ENCODE assay signal across 28 mouse cellular contexts in the genomic region with DNA sequence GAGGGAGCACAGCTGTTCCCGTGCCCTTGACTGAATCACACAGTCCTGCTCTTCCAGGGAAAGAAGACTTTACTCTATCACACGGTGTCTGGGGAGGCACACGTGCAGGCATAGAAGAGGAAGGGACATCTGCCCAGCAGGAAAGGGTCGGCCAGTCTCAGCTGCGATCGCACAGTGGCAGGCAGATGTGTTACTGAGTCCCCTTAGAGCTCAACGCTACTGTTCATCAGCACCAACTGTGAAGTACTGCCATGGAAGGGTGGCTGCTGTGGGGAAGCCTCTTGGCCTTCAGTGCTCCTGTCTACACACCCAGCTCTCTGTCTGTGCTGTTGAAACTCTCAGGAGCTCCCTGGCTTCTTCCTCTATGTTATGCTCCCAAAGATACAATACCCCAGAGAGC. TPM values are rescaled to one million over a fixed set of nuclear protein-coding genes. Genes with fewer than 3 reads are reported as not detected.
"Had no signal": no experiment of that assay in that cellular context is flagged by ENCODE, and none has a peak within 500 bp of the region (broad histone marks: within the 10 kb centered on the region; RNA-seq: fewer than 3 reads in every experiment).

No protein-coding gene starts in this region.

- H3K27ac ChIP-seq: gastrocnemius, adult 2 months; heart, adult 2 months; hindbrain, embryonic 10.5 days; hindbrain, embryonic 12.5 days; hindbrain, embryonic 14.5 days; intestine, embryonic 15.5 days; layer of hippocampus, adult 2 months; left cerebral cortex, adult 2 months; limb, embryonic 10.5 days; limb, embryonic 12.5 days had no signal

- H3K4me3 ChIP-seq: gastrocnemius, adult 2 months; heart, adult 2 months; heart, embryonic 12.5 days; hindbrain, embryonic 10.5 days; hindbrain, embryonic 12.5 days; intestine, embryonic 15.5 days; layer of hippocampus, adult 2 months; left cerebral cortex, adult 2 months; limb, embryonic 10.5 days; limb, embryonic 12.5 days had no signal

- H3K36me3 ChIP-seq: heart, embryonic 12.5 days; hindbrain, embryonic 10.5 days; hindbrain, embryonic 12.5 days; intestine, embryonic 15.5 days; limb, embryonic 10.5 days; limb, embryonic 12.5 days had no signal

- H3K9ac ChIP-seq: heart, embryonic 12.5 days; hindbrain, embryonic 12.5 days; hindbrain, embryonic 14.5 days; intestine, embryonic 15.5 days; limb, embryonic 12.5 days had no signal

- H3K4me2 ChIP-seq: heart, embryonic 12.5 days; hindbrain, embryonic 12.5 days; hindbrain, embryonic 14.5 days; intestine, embryonic 15.5 days; limb, embryonic 12.5 days; liver, embryonic 11.5 days had no signal

- H3K9me3 ChIP-seq: heart, embryonic 12.5 days; hindbrain, embryonic 10.5 days; hindbrain, embryonic 12.5 days; intestine, embryonic 15.5 days; limb, embryonic 10.5 days; limb, embryonic 12.5 days had no signal

- H3K27me3 ChIP-seq: heart, embryonic 12.5 days; intestine, embryonic 15.5 days; limb, embryonic 12.5 days had no signal

- H3K4me1 ChIP-seq: intestine, embryonic 15.5 days; limb, embryonic 10.5 days; limb, embryonic 12.5 days had no signal

- DNase-seq: gastrocnemius, adult 2 months; gastrocnemius, postnatal 10 days; gastrocnemius, postnatal 25 days; heart, adult 2 months; heart, postnatal 14 days; kidney, adult 18-20 months; kidney, adult 8-10 months; kidney, postnatal 10 days; kidney, postnatal 25 days; kidney, postnatal 4 days; liver had no signal

- ATAC-seq: forebrain, embryonic 16.5 days; hindbrain, embryonic 16.5 days; inflammation-experienced regulatory T-cells, adult 6 months; intestine, embryonic 15.5 days; intestine, postnatal 0 days had no signal

RNA-seq across cellular contexts. Expression of a gene that starts 57.8 kb away (rescaled TPM):
- total RNA-seq: granulocyte monocyte progenitor cell, adult 5-6 weeks; layer of hippocampus, adult 2 months; layer of hippocampus, postnatal 25 days; left cerebral cortex, adult 2 months; left cerebral cortex, postnatal 36 days had no signal
